Mouse (Mus musculus) G1E (cell line): ENCODE measurements around the gene Bag1. TPM values are rescaled to one million over a fixed set of nuclear protein-coding genes. Genes with fewer than 3 reads are reported as not detected.

Experiments
- ATAC-seq: 2 replicates; pipeline ENCODE4 v1.8.0; 2016; ENCODE audit warnings: mild to moderate bottlenecking; ENCODE audit not compliant: insufficient number of reproducible peaks, poor library complexity, low FRiP score, severe bottlenecking; ENCODE audit errors: extremely low read depth
- DNase-seq: peaks from one replicate; pipeline ENCODE4 v3.0.0; 2012; ENCODE audit warnings: low spot score
- H3K27me3 ChIP-seq: 2 replicates; pipeline ENCODE4 v1.6.1; 2012; ENCODE audit warnings: mild to moderate bottlenecking, low read length, inconsistent platforms; ENCODE audit not compliant: insufficient read depth
- H3K36me3 ChIP-seq: replicated peaks from 2 replicates; pipeline ENCODE3; 2012; ENCODE audit warnings: mild to moderate bottlenecking, inconsistent platforms
- H3K4me1 ChIP-seq: 2 replicates; pipeline ENCODE4 v1.6.1; 2012; ENCODE audit warnings: low read depth, low read length, inconsistent platforms, mixed read lengths; ENCODE audit not compliant: insufficient read depth
- H3K4me3 ChIP-seq: 2 replicates; pipeline ENCODE4 v1.5.1; 2012; ENCODE audit warnings: low read depth, mild to moderate bottlenecking, inconsistent platforms, low read length, moderate library complexity, mixed read lengths
- H3K9me3 ChIP-seq: replicated peaks from 2 replicates; pipeline ENCODE4 v1.6.1; 2012; ENCODE audit warnings: inconsistent platforms
- CTCF ChIP-seq: IDR thresholded peaks from 2 replicates; pipeline ENCODE4 v1.5.1; 2012; ENCODE audit warnings: low read depth, low read length, inconsistent platforms, mixed read lengths
- GATA1 ChIP-seq: IDR thresholded peaks from 2 replicates; pipeline ENCODE4 v1.6.1; 2012; ENCODE audit warnings: borderline replicate concordance, low read length, inconsistent platforms, mixed read lengths
- GATA2 ChIP-seq: IDR thresholded peaks from 2 replicates; pipeline ENCODE4 v1.6.1; 2012; ENCODE audit warnings: low read depth, low read length, inconsistent platforms, borderline replicate concordance
- POLR2AphosphoS5 ChIP-seq: IDR thresholded peaks from 2 replicates; pipeline ENCODE4 v1.6.1; 2012; ENCODE audit warnings: low read depth, low read length, inconsistent platforms; ENCODE audit not compliant: insufficient replicate concordance
- TAL1 ChIP-seq: conservative IDR thresholded peaks from 2 replicates; pipeline ENCODE4 v1.6.1; 2012; ENCODE audit warnings: low read depth, low read length, inconsistent platforms, mixed read lengths
- polyA plus RNA-seq: library from polyadenylated mRNA; stranded (reverse); fragments of >175 nt; gene quantifications from 2 replicates; pipeline ENCODE4 v1.2.3, GENCODE M21; 2012
- total RNA-seq, 2 experiments: library from RNA; stranded (forward) in 1 of 2; stranded (reverse) in 1 of 2; fragments of 200-1000 nt in 1 of 2; fragments of >200 nt in 1 of 2; fragmentation: Nextera tagmentation in 1 of 2; gene quantifications; 2 replicates each; pipeline ENCODE4 v1.2.3; 2014 to 2017

Bag1 gene
- total and polyA plus RNA-seq, 3 experiments, result 75.6 to 257 (median 233) TPM

DNA sequence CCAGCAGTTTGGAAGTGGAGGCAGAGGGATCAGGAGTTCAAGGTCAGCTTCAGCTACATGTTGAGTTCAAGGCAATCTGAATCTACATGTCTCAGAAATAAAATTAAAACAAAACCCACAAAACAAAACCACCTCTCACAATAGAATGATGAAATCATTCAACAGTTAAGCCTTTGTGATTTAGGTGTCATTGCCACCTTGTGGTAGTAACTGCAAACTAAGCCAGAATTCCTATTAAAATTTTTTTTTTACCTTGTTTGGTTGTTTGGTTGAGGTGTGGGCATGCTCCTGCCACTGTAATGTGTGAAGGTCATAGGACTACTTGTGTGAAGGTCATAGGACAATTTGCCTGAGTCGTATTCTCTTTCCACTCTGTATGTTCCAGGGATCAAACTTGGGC, 41.8 kb downstream of the Bag1 start:
- Histone ChIP-seq H3K36me3 (no peaks in the 10 kb centered on the region), H3K27me3 (peaks cover 30% of the 10 kb centered on the region), H3K4me3 (no peak overlapping the region), H3K9me3 (no peaks in the 10 kb centered on the region), H3K4me1 (peaks cover 9% of the 10 kb centered on the region)
- no peak for TF ChIP-seq GATA1
- no peak for TF ChIP-seq GATA2
- TF ChIP-seq TAL1, result no peak
- no peak for TF ChIP-seq CTCF
- no peak for TF ChIP-seq POLR2AphosphoS5
- DNase-seq, result no peak
- ATAC-seq, result no peak

DNA sequence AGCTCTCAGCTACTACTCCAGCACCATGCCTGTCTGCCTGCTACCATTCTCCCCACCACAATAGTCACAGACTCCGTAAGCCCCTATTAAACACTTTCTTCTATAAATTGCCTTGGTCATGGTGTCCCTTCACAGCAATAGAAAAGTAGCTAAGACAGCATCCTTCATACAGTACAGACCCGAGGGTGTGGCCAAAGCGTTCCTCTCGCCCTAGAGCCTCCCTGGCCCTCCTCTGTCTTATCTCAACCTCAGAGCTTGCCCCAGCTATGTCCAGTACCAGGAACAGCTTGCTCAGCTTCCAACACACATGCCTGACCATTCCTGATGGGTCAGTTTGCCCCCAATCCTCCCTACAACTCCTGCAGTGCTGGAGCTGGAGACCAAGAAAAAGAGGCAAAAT, 47.5 kb downstream of the Bag1 start:
- Histone ChIP-seq H3K4me3 (no peak overlapping the region), H3K36me3 (no peaks in the 10 kb centered on the region), H3K4me1 (peaks cover 12% of the 10 kb centered on the region), H3K27me3 (peaks cover 20% of the 10 kb centered on the region), H3K9me3 (peaks cover 4% of the 10 kb centered on the region; the same call in 1 of the 2 replicates)
- no peak for ATAC-seq
- DNase-seq, result no peak
- no peak for TF ChIP-seq GATA2
- TF ChIP-seq CTCF, result no peak
- no peak for TF ChIP-seq TAL1
- TF ChIP-seq GATA1, result no peak
- TF ChIP-seq POLR2AphosphoS5, result no peak

GRCm38 (mm10) chr4:40900071-40900470, 48.0 kb downstream of the Bag1 start:
- TF ChIP-seq TAL1, result 0 out of 2 replicates have a peak, but pooled peaks have one; percentile 18
- TF ChIP-seq GATA1, result no peak
- Histone ChIP-seq H3K4me3 (no peak overlapping the region), H3K9me3 (peaks cover 7% of the 10 kb centered on the region; the same call in 1 of the 2 replicates), H3K4me1 (peaks cover 12% of the 10 kb centered on the region), H3K36me3 (no peaks in the 10 kb centered on the region), H3K27me3 (peaks cover 22% of the 10 kb centered on the region)
- no peak for DNase-seq
- no peak for ATAC-seq

DNA sequence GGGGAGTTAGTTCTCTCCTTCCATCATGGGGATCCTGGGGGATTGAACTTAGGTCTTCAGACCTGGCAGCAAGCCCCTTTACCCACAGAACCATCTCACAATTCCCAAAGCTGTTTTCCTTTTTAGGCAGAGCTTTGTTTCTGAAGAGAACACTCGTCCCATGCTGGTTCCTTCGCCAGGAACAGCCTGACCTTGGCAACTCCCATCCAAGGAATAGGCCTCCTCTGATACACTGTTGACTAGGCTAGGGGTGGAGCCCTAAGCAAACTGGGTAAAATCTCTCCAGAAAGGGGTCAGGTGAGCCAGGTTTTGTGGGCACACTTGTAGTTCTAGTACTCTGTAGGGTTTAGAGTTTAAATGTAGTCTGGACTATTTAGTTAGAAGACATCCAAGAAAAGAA, 48.8 kb downstream of the Bag1 start:
- DNase-seq (no peak), ATAC-seq (no peak)
- H3K36me3 ChIP-seq, result no peaks in the 10 kb centered on the region
- TF ChIP-seq CTCF (no peak), TAL1 (no peak), POLR2AphosphoS5 (no peak), GATA1 (no peak), GATA2 (no peak)
- H3K4me3 ChIP-seq, result no peak overlapping the region
- H3K27me3 ChIP-seq, result peaks cover 21% of the 10 kb centered on the region
- peaks cover 7% of the 10 kb centered on the region; the same call in 1 of the 2 replicates for H3K9me3 ChIP-seq
- H3K4me1 ChIP-seq, result peaks cover 9% of the 10 kb centered on the region

- no peak for DNase-seq
- peaks cover 18% of the 10 kb centered on the region for H3K27me3 ChIP-seq
These were observed 49.5 kb downstream of the Bag1 start for GRCm38 (mm10) chr4:40898476-40899044.

GRCm38 (mm10) chr4:40895646-40896045, 52.4 kb downstream of the Bag1 start:
- peaks cover 19% of the 10 kb centered on the region for H3K27me3 ChIP-seq
- TF ChIP-seq GATA1 (no peak), GATA2 (no peak), TAL1 (no peak), CTCF (no peak), POLR2AphosphoS5 (no peak)
- DNase-seq, result no peak
- ATAC-seq, result no peak
- H3K4me1 ChIP-seq, result peaks cover 5% of the 10 kb centered on the region; the same call in 1 of the 2 replicates
- no peaks in the 10 kb centered on the region for H3K36me3 ChIP-seq
- H3K4me3 ChIP-seq, result no peak overlapping the region
- H3K9me3 ChIP-seq, result peaks cover 7% of the 10 kb centered on the region; the same call in 1 of the 2 replicates

More at GRCm38 (mm10) chr4:40898476-40899044, 49.5 kb downstream of the Bag1 start:
- no peak for ATAC-seq
- Histone ChIP-seq H3K36me3 (no peaks in the 10 kb centered on the region), H3K4me1 (peaks cover 9% of the 10 kb centered on the region), H3K4me3 (no peak overlapping the region), H3K9me3 (peaks cover 7% of the 10 kb centered on the region; the same call in 1 of the 2 replicates)
- TF ChIP-seq POLR2AphosphoS5, result no peak
- TF ChIP-seq GATA1, result no peak
- TF ChIP-seq TAL1, result no peak
- TF ChIP-seq CTCF, result no peak
- TF ChIP-seq GATA2, result no peak
